Mouse (Mus musculus) lung, postnatal 25 days (tissue): ENCODE measurements around the gene Fam19a4.
"Not testable (repeated sequence)": the region's sequence is repeated elsewhere in the genome, so short reads cannot be mapped to it uniquely, and the experiment has no call there.

Experiments
- DNase-seq: peaks from one replicate; pipeline ENCODE4 v3.0.0; 2022; ENCODE audit warnings: low spot score

Gene Fam19a4

DNA sequence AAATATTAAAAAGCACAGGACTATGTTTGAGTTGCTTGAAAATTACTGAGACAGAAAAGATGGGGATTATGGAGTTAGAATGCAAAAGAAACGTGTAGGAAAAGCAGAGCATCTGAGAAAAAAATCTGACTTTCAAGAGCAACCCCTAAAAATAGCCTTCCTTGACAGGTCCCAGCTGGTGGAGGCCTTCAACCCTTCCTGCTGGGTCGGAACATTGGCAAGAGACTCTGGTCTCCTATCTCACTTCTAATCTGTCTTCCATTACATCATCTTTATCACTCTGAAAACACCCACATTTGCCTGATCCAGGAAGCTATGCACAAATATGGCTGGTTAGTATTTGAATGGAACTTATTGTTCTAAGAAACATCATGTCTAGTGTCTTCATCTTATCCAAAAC lies 115.4 kb downstream of the Fam19a4 start:
- peak; percentile 55 for DNase-seq

DNA sequence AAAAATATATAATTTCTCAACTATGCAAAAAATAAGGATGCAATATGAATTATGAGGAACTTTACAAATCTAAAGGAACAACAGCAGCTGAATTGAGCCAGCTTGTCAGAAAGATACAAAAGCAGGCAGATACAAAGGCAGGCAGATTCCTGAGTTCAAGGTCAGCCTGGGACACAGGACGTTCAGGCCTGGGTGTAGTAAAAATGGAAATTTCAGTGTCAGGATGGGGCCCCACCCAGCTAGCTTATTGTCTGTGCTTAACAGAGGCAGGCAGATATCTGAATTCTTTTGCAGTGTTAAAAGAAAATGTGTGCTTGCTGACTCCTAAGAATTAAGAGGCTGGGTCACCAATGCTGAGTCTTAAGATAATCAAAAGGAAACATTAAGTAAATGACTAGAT lies 124.4 kb downstream of the Fam19a4 start:
- DNase-seq = no peak

DNA sequence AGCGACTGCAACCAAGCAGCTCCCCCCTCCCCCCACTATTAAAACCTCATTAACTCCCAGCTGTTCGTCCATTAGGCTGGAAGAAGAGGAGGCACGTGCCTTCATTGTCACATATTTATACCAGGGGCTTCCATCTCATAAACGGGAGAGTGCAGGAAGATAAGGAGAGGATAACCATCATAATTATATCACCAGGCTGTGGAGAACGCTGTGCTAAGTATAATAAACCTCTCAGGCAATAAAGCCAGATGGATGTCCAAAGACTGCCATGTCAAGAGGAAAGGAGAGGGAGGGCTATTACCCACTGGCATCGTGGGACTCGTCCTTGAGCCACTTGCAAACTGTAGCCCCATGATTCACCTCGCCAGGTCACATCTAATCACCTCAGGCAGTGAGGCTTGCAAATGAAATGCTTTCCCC lies 151.1 kb downstream of the Fam19a4 start:
- no peak for DNase-seq

DNA sequence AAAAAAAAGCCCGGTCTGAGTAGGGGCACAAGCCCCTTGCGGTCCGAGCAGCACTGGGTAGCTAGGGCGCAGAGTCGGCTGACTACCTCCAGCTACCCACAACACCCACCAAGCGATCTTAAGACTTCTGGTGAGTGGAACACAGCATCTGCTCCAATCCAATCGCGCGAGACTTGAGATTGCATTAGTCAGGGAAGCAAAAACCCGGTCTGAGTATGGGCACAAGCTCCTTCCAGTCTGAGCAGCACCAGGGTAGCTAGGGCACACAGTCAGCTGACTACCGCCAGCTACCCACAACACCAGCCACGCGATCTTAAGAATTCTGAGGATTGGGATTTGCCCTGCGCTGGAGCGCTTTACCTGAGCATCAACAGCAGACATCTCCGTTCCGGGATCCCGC lies 183.1 kb downstream of the Fam19a4 start:
- DNase-seq = not testable (repeated sequence)

DNA sequence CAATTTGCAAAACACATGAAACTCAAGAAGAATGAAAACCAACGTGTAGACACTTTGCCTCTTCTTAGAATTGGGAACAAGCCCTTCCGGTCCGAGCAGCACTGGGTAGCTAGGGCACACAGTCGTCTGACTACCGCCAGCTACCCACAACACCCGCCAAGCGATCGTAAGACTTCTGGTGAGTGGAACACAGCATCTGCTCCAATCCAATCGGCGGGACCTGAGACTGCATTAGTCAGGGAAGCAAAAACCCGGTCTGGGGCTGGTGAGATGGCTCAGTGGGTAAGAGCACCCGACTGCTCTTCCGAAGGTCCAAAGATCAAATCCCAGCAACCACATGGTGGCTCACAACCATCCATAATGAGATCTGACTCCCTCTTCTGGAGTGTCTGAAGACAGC lies 183.6 kb downstream of the Fam19a4 start:
- DNase-seq = not testable (repeated sequence)

DNA sequence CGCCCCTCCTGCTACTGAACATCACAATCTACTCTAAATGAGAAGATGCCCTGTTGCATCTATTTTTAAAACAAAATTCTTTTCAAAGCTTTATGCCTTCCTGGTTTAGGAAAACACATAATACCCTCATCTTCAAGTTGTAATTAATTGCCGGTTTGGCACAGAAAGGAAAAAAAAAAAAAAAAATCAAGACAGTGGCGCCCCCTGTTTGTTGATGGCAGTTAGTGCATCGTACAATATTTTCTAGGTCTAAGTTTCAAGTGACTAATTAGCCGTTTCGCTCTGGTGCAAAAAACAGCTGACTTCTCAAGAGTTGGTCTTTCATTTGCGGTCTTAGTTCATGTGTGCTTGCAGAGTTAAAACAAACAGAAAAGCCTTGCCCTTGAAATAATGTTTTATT lies 207.1 kb downstream of the Fam19a4 start:
- DNase-seq = no peak

DNA sequence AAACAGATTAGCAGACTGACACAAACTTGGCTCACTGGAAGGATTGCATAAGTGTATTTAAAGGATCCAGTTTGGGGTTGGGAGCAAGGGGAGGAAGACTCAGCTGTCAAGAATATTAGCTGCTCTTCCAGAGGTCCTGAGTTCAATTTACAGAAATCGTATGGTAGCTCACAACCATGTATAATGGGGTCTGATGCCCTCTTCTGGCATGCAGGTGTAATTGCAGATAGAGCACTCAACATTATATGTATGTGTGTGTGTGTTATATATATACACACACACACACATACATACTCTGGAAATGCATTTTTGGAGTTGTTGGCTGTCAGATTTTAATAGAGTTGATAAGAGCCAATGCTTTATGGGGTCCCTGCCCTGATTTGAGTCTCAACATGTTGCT lies 216.3 kb downstream of the Fam19a4 start:
- DNase-seq = no peak

DNA sequence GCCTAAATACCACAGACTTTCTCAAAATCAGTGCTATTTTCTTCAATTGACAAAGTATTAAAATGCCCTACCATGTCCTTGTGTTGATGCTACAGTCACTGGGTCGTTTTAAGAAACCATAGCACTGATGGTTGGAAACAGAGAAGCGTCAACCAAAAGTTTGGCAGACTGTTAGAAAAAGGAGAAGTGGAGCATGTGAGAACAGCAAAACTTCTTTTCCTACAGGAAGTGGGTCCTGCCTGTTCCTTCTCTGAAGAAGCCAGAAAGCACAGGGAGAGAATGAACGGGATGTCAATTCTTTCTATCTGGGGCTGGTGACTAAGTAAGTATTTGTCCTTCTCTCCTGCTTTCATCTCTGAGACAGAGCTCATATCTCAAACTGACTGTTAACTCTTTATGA lies 219.6 kb downstream of the Fam19a4 start:
- no peak for DNase-seq

DNA sequence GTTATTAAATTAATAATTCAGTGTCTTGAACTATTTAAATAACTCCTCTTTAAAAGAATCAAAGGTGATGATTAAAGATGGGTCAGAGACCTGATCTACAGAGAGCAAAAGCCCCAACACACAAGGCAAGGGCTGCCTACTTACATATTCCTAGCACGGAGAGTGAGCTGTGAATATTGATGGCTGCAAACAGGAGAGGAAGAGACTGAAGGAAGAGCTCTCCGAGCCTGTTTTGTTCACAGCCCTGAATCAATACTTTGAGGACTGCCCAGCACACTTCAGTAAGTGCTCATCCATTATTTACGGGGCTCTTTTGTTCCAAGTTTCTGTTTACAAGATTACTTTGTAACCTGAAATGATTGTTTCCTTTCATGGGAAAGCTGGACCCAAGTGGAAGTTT lies 233.6 kb downstream of the Fam19a4 start:
- no peak for DNase-seq

DNA sequence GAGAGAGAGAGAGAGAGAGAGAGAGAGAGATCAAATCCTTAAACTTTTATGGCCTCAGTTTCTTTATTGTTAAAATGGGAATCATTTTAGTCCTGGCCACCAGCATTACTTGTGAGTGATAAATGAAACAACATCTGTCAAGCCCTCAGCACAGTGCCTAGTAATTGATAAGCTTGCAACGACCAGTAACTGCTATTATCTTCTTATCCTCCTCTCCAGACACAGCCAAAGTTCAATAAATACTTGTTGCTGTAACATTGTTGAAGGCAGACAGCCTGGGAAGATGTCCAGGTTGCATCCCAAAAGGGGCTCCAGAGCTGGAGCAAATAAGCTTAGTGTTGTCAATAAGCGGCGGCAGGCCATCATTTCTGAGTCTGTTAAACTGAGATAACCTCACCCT lies 257.2 kb downstream of the Fam19a4 start:
- DNase-seq = no peak

DNA sequence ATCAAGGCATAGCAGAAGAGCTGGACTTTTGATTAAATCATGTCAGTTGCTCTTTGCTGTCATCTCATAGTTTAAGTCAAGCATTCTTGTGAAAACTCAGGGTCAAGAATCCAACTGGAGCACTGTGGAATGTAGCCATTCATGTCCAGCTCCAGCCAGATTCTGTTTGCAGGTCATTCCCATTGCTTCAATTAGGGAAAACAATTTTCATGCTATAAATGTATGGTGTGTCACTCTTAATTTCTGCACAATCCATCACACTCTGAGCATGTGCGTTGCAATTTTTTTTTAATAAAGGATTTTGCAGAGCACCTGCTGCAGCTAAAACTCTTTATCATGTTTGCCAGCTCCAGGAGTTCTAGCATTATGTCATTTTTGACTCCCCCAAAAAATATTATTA lies 261.5 kb downstream of the Fam19a4 start:
- DNase-seq = no peak

DNA sequence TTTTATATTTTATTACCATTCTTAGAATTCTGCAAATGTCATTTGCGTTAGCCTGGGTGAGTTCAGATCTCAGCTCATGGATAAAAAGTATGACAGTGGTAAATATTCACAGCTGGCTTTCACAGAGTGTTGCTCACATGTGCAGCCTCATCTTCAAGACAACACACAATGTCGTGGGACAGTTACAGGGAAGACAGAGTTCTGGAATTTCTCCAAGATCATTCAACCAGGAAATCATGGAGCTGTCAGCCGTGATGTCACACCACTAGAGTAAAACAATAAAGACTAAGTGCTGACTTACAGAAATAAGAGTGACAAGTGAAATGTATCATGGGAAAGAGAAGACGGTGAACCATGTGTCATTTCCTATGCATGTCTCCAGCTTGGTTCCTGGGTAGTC lies 262.8 kb downstream of the Fam19a4 start:
- no peak for DNase-seq
